Mouse (Mus musculus) hindbrain, embryonic 15.5 days (tissue): ENCODE measurements around the gene Arid1b. TPM values are rescaled to one million over a fixed set of nuclear protein-coding genes. Genes with fewer than 3 reads are reported as not detected.

Experiments
- ATAC-seq: fragments of 200-750 bp; cut with Nextera tagmentation; 2 replicates; pipeline ENCODE4 v1.8.0; 2017; ENCODE audit warnings: low read depth, moderate number of reproducible peaks, moderate TSS enrichment; ENCODE audit not compliant: low FRiP score
- H3K27ac ChIP-seq: fragments of 300-500 bp; sonication (generic); replicated peaks from 2 replicates; pipeline ENCODE4 v1.5.1; 2015; ENCODE audit warnings: mild to moderate bottlenecking, inconsistent platforms
- H3K27me3 ChIP-seq: fragments of 300-500 bp; sonication (generic); 2 replicates; pipeline ENCODE4 v1.6.1; 2015; ENCODE audit warnings: control low read depth, inconsistent platforms
- H3K36me3 ChIP-seq: fragments of 300-500 bp; sonication (generic); 2 replicates; pipeline ENCODE4 v1.6.1; 2015; ENCODE audit warnings: control low read depth, inconsistent platforms
- H3K4me1 ChIP-seq: fragments of 300-500 bp; sonication (generic); replicated peaks from 2 replicates; pipeline ENCODE4 v1.6.1; 2015; ENCODE audit warnings: control low read depth, inconsistent platforms
- H3K4me2 ChIP-seq: fragments of 300-500 bp; sonication (generic); 2 replicates; pipeline ENCODE4 v1.6.1; 2015; ENCODE audit warnings: moderate library complexity, mild to moderate bottlenecking, inconsistent platforms
- H3K4me3 ChIP-seq: fragments of 300-500 bp; sonication (generic); 2 replicates; pipeline ENCODE4 v1.5.1; 2015; ENCODE audit warnings: mild to moderate bottlenecking, inconsistent platforms
- H3K9ac ChIP-seq: fragments of 300-500 bp; sonication (generic); 2 replicates; pipeline ENCODE4 v1.6.1; 2015; ENCODE audit warnings: inconsistent platforms
- H3K9me3 ChIP-seq: fragments of 300-500 bp; sonication (generic); 2 replicates; pipeline ENCODE4 v1.6.1; 2016; ENCODE audit warnings: control low read depth, inconsistent platforms
- WGBS: fragments of 180-500 bp; shearing (Covaris S2); methylation state at CpG from one replicate; pipeline ENCODE4 v1.1.7; 2015; 5-methylcytosine and 5-hydroxymethylcytosine counted together
- polyA plus RNA-seq: library from polyadenylated mRNA; unstranded; fragments of >200 nt; fragmentation: Nextera tagmentation; extraction: Ambion mirVana; gene quantifications from 2 replicates; pipeline ENCODE4 v1.2.1, GENCODE M21; 2015

Gene Arid1b
- polyA plus RNA-seq, 1 experiment from 2014 or later, result 14.3 TPM

GRCm38 (mm10) chr17:5052091-5052799 lies 58.1 kb downstream of the Arid1b start:
- Histone ChIP-seq H3K4me1 (peaks cover 34% of the 10 kb centered on the region), H3K36me3 (no peaks in the 10 kb centered on the region), H3K4me2 (no peak overlapping the region), H3K27me3 (no peaks in the 10 kb centered on the region), H3K9ac (no peak overlapping the region), H3K9me3 (no peaks in the 10 kb centered on the region), H3K4me3 (no peak overlapping the region), H3K27ac (no peak overlapping the region)
- no peak for ATAC-seq
- WGBS, result 65% methylated on average over 10 of the region's 10 CpGs

- Histone ChIP-seq H3K27ac (no peak overlapping the region), H3K4me3 (no peak overlapping the region), H3K9ac (no peak overlapping the region), H3K4me1 (peaks cover 39% of the 10 kb centered on the region), H3K9me3 (no peaks in the 10 kb centered on the region), H3K36me3 (no peaks in the 10 kb centered on the region), H3K4me2 (no peak overlapping the region), H3K27me3 (no peaks in the 10 kb centered on the region)
- ATAC-seq, result no peak
- 67% methylated on average over 4 of the region's 4 CpGs for WGBS
Measured at GRCm38 (mm10) chr17:5052800-5053179, 58.7 kb downstream of the Arid1b start.

GRCm38 (mm10) chr17:5053201-5053600 lies 59.1 kb downstream of the Arid1b start:
- peaks cover 43% of the 10 kb centered on the region for H3K4me1 ChIP-seq
- 59% methylated on average over 16 of the region's 16 CpGs for WGBS
- no peak overlapping the region for H3K27ac ChIP-seq
- no peaks in the 10 kb centered on the region for H3K27me3 ChIP-seq
- H3K4me2 ChIP-seq, result no peak overlapping the region
- ATAC-seq, result no peak
- no peak overlapping the region for H3K4me3 ChIP-seq
- no peaks in the 10 kb centered on the region for H3K9me3 ChIP-seq
- H3K36me3 ChIP-seq, result no peaks in the 10 kb centered on the region
- H3K9ac ChIP-seq, result no peak overlapping the region

GRCm38 (mm10) chr17:5055412-5055811 lies 61.3 kb downstream of the Arid1b start:
- Histone ChIP-seq H3K36me3 (no peaks in the 10 kb centered on the region), H3K9ac (no peak overlapping the region), H3K9me3 (no peaks in the 10 kb centered on the region), H3K27ac (no peak overlapping the region), H3K27me3 (no peaks in the 10 kb centered on the region), H3K4me2 (no peak overlapping the region), H3K4me3 (no peak overlapping the region), H3K4me1 (peaks cover 59% of the 10 kb centered on the region)
- no peak for ATAC-seq
- WGBS, result 69% methylated on average over 6 of the region's 6 CpGs

- WGBS, result 62% methylated on average over 4 of the region's 4 CpGs
- H3K9ac ChIP-seq, result no peak overlapping the region
Measured at GRCm38 (mm10) chr17:5056654-5057053, 62.5 kb downstream of the Arid1b start.

GRCm38 (mm10) chr17:5057286-5057685 lies 63.2 kb downstream of the Arid1b start:
- Histone ChIP-seq H3K4me2 (no peak overlapping the region), H3K27ac (no peak overlapping the region), H3K9me3 (no peaks in the 10 kb centered on the region), H3K9ac (no peak overlapping the region), H3K36me3 (no peaks in the 10 kb centered on the region), H3K27me3 (no peaks in the 10 kb centered on the region), H3K4me3 (no peak overlapping the region), H3K4me1 (peaks cover 68% of the 10 kb centered on the region)
- peak; percentile 19; the same call in 1 of the 2 replicates for ATAC-seq
- 27% methylated on average over 4 of the region's 4 CpGs for WGBS

More at GRCm38 (mm10) chr17:5056654-5057053, 62.5 kb downstream of the Arid1b start:
- peaks cover 66% of the 10 kb centered on the region for H3K4me1 ChIP-seq
- no peaks in the 10 kb centered on the region for H3K36me3 ChIP-seq
- no peaks in the 10 kb centered on the region for H3K27me3 ChIP-seq
- no peak for ATAC-seq
- no peak overlapping the region for H3K27ac ChIP-seq
- no peaks in the 10 kb centered on the region for H3K9me3 ChIP-seq
- H3K4me2 ChIP-seq, result no peak overlapping the region
- H3K4me3 ChIP-seq, result no peak overlapping the region

- peak; percentile 63 for ATAC-seq
- Histone ChIP-seq H3K27ac (peak overlapping the region; percentile 61), H3K27me3 (no peaks in the 10 kb centered on the region), H3K4me2 (peak overlapping the region; percentile 20), H3K4me1 (peaks cover 64% of the 10 kb centered on the region), H3K9me3 (no peaks in the 10 kb centered on the region), H3K36me3 (no peaks in the 10 kb centered on the region), H3K9ac (peak overlapping the region; percentile 32; the same call in 1 of the 2 replicates), H3K4me3 (no peak overlapping the region)
- WGBS, result 4% methylated on average over 10 of the region's 10 CpGs
Measured at GRCm38 (mm10) chr17:5057944-5058720, 64.0 kb downstream of the Arid1b start.

GRCm38 (mm10) chr17:5059092-5059601 lies 65.0 kb downstream of the Arid1b start:
- H3K27me3 ChIP-seq, result no peaks in the 10 kb centered on the region
- WGBS, result 50% methylated on average over 9 of the region's 9 CpGs
- ATAC-seq, result no peak
- no peak overlapping the region; the same call in 1 of the 2 replicates for H3K9ac ChIP-seq
- H3K4me2 ChIP-seq, result no peak overlapping the region
- 0 out of 2 replicates have a peak overlapping the region, but pooled peaks have one; percentile 36 for H3K27ac ChIP-seq
- peaks cover 59% of the 10 kb centered on the region for H3K4me1 ChIP-seq
- H3K4me3 ChIP-seq, result no peak overlapping the region
- H3K36me3 ChIP-seq, result no peaks in the 10 kb centered on the region
- no peaks in the 10 kb centered on the region for H3K9me3 ChIP-seq

- Histone ChIP-seq H3K27ac (no peak overlapping the region), H3K36me3 (no peaks in the 10 kb centered on the region), H3K4me3 (no peak overlapping the region), H3K9ac (no peak overlapping the region), H3K27me3 (no peaks in the 10 kb centered on the region), H3K9me3 (no peaks in the 10 kb centered on the region), H3K4me1 (peaks cover 68% of the 10 kb centered on the region), H3K4me2 (no peak overlapping the region)
- no peak for ATAC-seq
- 56% methylated on average over 5 of the region's 5 CpGs for WGBS
Measured at GRCm38 (mm10) chr17:5060515-5061084, 66.5 kb downstream of the Arid1b start.

- H3K27ac ChIP-seq, result no peak overlapping the region
- no peaks in the 10 kb centered on the region for H3K36me3 ChIP-seq
- no peak for ATAC-seq
- no peaks in the 10 kb centered on the region for H3K9me3 ChIP-seq
- peaks cover 74% of the 10 kb centered on the region for H3K4me1 ChIP-seq
- H3K4me3 ChIP-seq, result no peak overlapping the region
- H3K4me2 ChIP-seq, result no peak overlapping the region
- H3K27me3 ChIP-seq, result no peaks in the 10 kb centered on the region
- no peak overlapping the region for H3K9ac ChIP-seq
- 81% methylated on average over 3 of the region's 3 CpGs for whole genome bisulfite sequencing
Measured at GRCm38 (mm10) chr17:5061183-5061582, 67.1 kb downstream of the Arid1b start.

- 83% methylated on average over 5 of the region's 5 CpGs for WGBS
- H3K9ac ChIP-seq, result no peak overlapping the region
- H3K27ac ChIP-seq, result no peak overlapping the region
- H3K4me2 ChIP-seq, result no peak overlapping the region
- no peak overlapping the region for H3K4me3 ChIP-seq
- peaks cover 73% of the 10 kb centered on the region for H3K4me1 ChIP-seq
- no peaks in the 10 kb centered on the region for H3K27me3 ChIP-seq
- no peaks in the 10 kb centered on the region for H3K36me3 ChIP-seq
- ATAC-seq, result no peak
- H3K9me3 ChIP-seq, result no peaks in the 10 kb centered on the region
Measured at GRCm38 (mm10) chr17:5061593-5061992, 67.5 kb downstream of the Arid1b start.
